ENCODE assay signal across 24 mouse cellular contexts in genomic region chr10:17786771-17787170, GRCm38 (mm10).
"Had no signal": no experiment of that assay in that cellular context is flagged by ENCODE, and none has a peak within 500 bp of the region (broad histone marks: within the 10 kb centered on the region; RNA-seq: fewer than 3 reads in every experiment).

No protein-coding gene starts in this region.

- H3K4me2 ChIP-seq: heart, embryonic 11.5 days; heart, embryonic 13.5 days; heart, embryonic 15.5 days; hindbrain, embryonic 13.5 days; hindbrain, embryonic 15.5 days; limb, embryonic 13.5 days; limb, embryonic 15.5 days; liver, embryonic 12.5 days had no signal

- H3K9ac ChIP-seq: heart, embryonic 13.5 days; heart, embryonic 15.5 days; hindbrain, embryonic 13.5 days; hindbrain, embryonic 15.5 days; limb, embryonic 13.5 days; limb, embryonic 15.5 days; liver, embryonic 12.5 days; liver, embryonic 14.5 days had no signal

- H3K27ac ChIP-seq: heart, adult 2 months; heart, embryonic 13.5 days; heart, embryonic 15.5 days; hindbrain, embryonic 13.5 days; hindbrain, embryonic 15.5 days; hindbrain, postnatal 0 days; limb, embryonic 13.5 days; limb, embryonic 15.5 days; liver, embryonic 12.5 days; liver, embryonic 14.5 days had no signal

- ATAC-seq: hindbrain, postnatal 0 days; intestine, embryonic 16.5 days; liver, embryonic 12.5 days had no signal

- H3K4me3 ChIP-seq: heart, adult 2 months; heart, embryonic 13.5 days; heart, embryonic 15.5 days; hindbrain, embryonic 13.5 days; hindbrain, embryonic 15.5 days; limb, embryonic 13.5 days; limb, embryonic 15.5 days; liver, embryonic 12.5 days had no signal

- H3K4me1 ChIP-seq: heart, embryonic 13.5 days; heart, embryonic 15.5 days; hindbrain, embryonic 13.5 days; hindbrain, embryonic 15.5 days; limb, embryonic 13.5 days; limb, embryonic 15.5 days; liver, embryonic 12.5 days had no signal

- H3K27me3 ChIP-seq: heart, embryonic 13.5 days; heart, embryonic 15.5 days; hindbrain, embryonic 13.5 days; hindbrain, embryonic 15.5 days; limb, embryonic 13.5 days; limb, embryonic 15.5 days; liver, embryonic 12.5 days had no signal

- H3K9me3 ChIP-seq: heart, embryonic 13.5 days; heart, embryonic 15.5 days; hindbrain, embryonic 13.5 days; hindbrain, embryonic 15.5 days; limb, embryonic 13.5 days; limb, embryonic 15.5 days; liver, embryonic 12.5 days had no signal

- DNase-seq: gastrocnemius, postnatal 14 days; gastrocnemius, postnatal 36 days; heart, adult 11 months; heart, adult 2 months; heart, postnatal 14 days; heart, postnatal 36 days; kidney, adult 11 months; kidney, adult 8-10 months; kidney, postnatal 14 days; kidney, postnatal 36 days; layer of hippocampus, adult 9-11 months; layer of hippocampus, postnatal 36 days; left cerebral cortex, postnatal 4 days had no signal

- H3K36me3 ChIP-seq: heart, embryonic 13.5 days; heart, embryonic 15.5 days; hindbrain, embryonic 13.5 days; hindbrain, embryonic 15.5 days; limb, embryonic 13.5 days; limb, embryonic 15.5 days; liver, embryonic 12.5 days had no signal
